Mouse (Mus musculus): Measurements from ENCODE around the gene Ccnf. TPM values are rescaled to one million over a fixed set of nuclear protein-coding genes. Genes with fewer than 3 reads are reported as not detected.

Gene Ccnf
- total and polyA plus RNA-seq, 2 experiments from 2014 or later = 7.1 to 10.2 TPM

DNA sequence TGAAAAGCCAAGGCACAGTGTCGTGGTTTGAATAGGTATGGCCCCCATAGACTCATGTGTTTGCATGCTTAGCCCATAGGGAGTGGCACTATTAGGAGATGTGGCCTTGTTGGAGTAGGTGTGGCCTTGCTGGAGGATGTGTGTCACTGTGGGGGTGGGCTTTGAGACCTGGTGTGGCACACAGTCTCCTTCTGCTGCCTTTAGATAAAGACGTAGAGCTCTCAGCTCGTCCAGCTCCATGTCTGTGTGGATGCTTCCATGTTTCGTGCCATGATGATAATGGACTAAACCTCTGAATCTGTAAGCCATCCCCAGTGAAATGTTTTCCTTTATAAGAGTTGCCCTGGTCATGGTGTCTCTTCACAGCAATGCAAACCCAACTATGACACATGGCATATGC, 28.6 kb upstream of the Ccnf start:
- no peak overlapping the region for H3K27ac ChIP-seq
- no peak for TF ChIP-seq CTCF (IDR thresholded peaks at IDR 0.05; ENCODE audit: low read depth)
- no peak overlapping the region for H3K9ac ChIP-seq (replicated peaks; ENCODE audit: low read length)
- no peaks in the 10 kb centered on the region for H3K9me3 ChIP-seq (ENCODE audit: low read length)
- WGBS = 89% methylated on average over 4 of the region's 4 CpGs
- no peaks in the 10 kb centered on the region for H3K36me3 ChIP-seq (ENCODE audit: insufficient read depth, low read length)
- H3K4me1 ChIP-seq (ENCODE audit: insufficient read depth, low read length) = no peaks in the 10 kb centered on the region
- no peak overlapping the region for H3K4me2 ChIP-seq (ENCODE audit: low read depth, low read length)
- ATAC-seq = no peak
- no peak overlapping the region for H3K4me3 ChIP-seq (ENCODE audit: low read length)
- no peaks in the 10 kb centered on the region for H3K27me3 ChIP-seq (ENCODE audit: insufficient read depth, low read length)
- DNase-seq (ENCODE audit: low spot score) = no peak

DNA sequence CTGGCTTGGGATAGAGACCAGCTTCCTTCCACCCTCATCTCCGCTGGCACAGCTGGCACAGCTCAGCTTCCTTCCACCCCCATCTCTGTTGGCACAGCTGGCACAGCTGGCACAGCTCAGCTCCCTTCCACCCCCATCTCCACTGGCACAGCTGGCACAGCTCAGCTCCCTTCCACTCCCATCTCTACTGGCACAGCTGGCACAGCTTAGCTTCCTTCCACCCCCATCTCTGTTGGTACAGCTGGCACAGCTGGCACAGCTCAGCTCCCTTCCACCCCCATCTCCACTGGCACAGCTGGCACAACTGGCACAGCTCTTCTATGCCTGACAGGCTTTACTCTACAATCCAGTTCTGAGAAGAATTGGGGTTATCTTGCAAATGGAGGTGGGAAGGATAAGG, 15.8 kb upstream of the Ccnf start:
- Histone ChIP-seq H3K9me3 (ENCODE audit: low read length) (0 out of 2 replicates have a peak, but pooled peaks cover 2% of the 10 kb centered on the region), H3K4me1 (ENCODE audit: insufficient read depth, low read length) (no peaks in the 10 kb centered on the region), H3K27ac (no peak overlapping the region), H3K4me2 (ENCODE audit: low read depth, low read length) (no peak overlapping the region), H3K9ac (replicated peaks; ENCODE audit: low read length) (no peak overlapping the region), H3K36me3 (ENCODE audit: insufficient read depth, low read length) (no peaks in the 10 kb centered on the region), H3K4me3 (ENCODE audit: low read length) (no peak overlapping the region), H3K27me3 (ENCODE audit: insufficient read depth, low read length) (no peaks in the 10 kb centered on the region)
- 95% methylated on average over 1 of the region's 1 CpGs for WGBS
- no peak for TF ChIP-seq CTCF (IDR thresholded peaks at IDR 0.05; ENCODE audit: low read depth)
- ATAC-seq (no peak), DNase-seq (ENCODE audit: low spot score) (no peak)

- Histone ChIP-seq H3K4me2 (ENCODE audit: low read depth, low read length) (no peak overlapping the region), H3K9me3 (ENCODE audit: low read length) (no peaks in the 10 kb centered on the region), H3K4me3 (ENCODE audit: low read length) (no peak overlapping the region), H3K27ac (no peak overlapping the region), H3K4me1 (ENCODE audit: insufficient read depth, low read length) (no peaks in the 10 kb centered on the region), H3K27me3 (ENCODE audit: insufficient read depth, low read length) (no peaks in the 10 kb centered on the region), H3K36me3 (ENCODE audit: insufficient read depth, low read length) (no peaks in the 10 kb centered on the region), H3K9ac (replicated peaks; ENCODE audit: low read length) (no peak overlapping the region)
- no peak for TF ChIP-seq CTCF (IDR thresholded peaks at IDR 0.05; ENCODE audit: low read depth)
- DNase-seq (ENCODE audit: low spot score) (no peak), ATAC-seq (no peak)
- WGBS = 64% methylated on average over 2 of the region's 2 CpGs
These were observed 13.5 kb upstream of the Ccnf start for GRCm38 (mm10) chr17:24264766-24265165.

GRCm38 (mm10) chr17:24260516-24260915, 9.2 kb upstream of the Ccnf start:
- H3K4me3 ChIP-seq (ENCODE audit: low read length) = no peak overlapping the region
- WGBS = 72% methylated on average over 4 of the region's 4 CpGs
- H3K4me2 ChIP-seq (ENCODE audit: low read depth, low read length) = no peak overlapping the region
- DNase-seq (ENCODE audit: low spot score) (no peak), ATAC-seq (no peak)
- H3K27me3 ChIP-seq (ENCODE audit: insufficient read depth, low read length) = no peaks in the 10 kb centered on the region
- no peak overlapping the region for H3K27ac ChIP-seq
- H3K9ac ChIP-seq (replicated peaks; ENCODE audit: low read length) = no peak overlapping the region
- H3K9me3 ChIP-seq (ENCODE audit: low read length) = no peaks in the 10 kb centered on the region
- H3K36me3 ChIP-seq (ENCODE audit: insufficient read depth, low read length) = no peaks in the 10 kb centered on the region
- H3K4me1 ChIP-seq (ENCODE audit: insufficient read depth, low read length) = no peaks in the 10 kb centered on the region
- no peak for TF ChIP-seq CTCF (IDR thresholded peaks at IDR 0.05; ENCODE audit: low read depth)

- H3K27ac ChIP-seq = no peak overlapping the region
- 74% methylated on average over 5 of the region's 5 CpGs for WGBS
- no peaks in the 10 kb centered on the region for H3K9me3 ChIP-seq (ENCODE audit: low read length)
- no peak overlapping the region for H3K4me2 ChIP-seq (ENCODE audit: low read depth, low read length)
- DNase-seq (ENCODE audit: low spot score) (no peak), ATAC-seq (no peak)
- no peaks in the 10 kb centered on the region for H3K4me1 ChIP-seq (ENCODE audit: insufficient read depth, low read length)
- no peak overlapping the region for H3K9ac ChIP-seq (replicated peaks; ENCODE audit: low read length)
- no peak for TF ChIP-seq CTCF (IDR thresholded peaks at IDR 0.05; ENCODE audit: low read depth)
- no peaks in the 10 kb centered on the region for H3K36me3 ChIP-seq (ENCODE audit: insufficient read depth, low read length)
- no peak overlapping the region for H3K4me3 ChIP-seq (ENCODE audit: low read length)
- no peaks in the 10 kb centered on the region for H3K27me3 ChIP-seq (ENCODE audit: insufficient read depth, low read length)
These were observed 8.4 kb upstream of the Ccnf start for GRCm38 (mm10) chr17:24259702-24260101.

- H3K4me3 ChIP-seq (ENCODE audit: low read length) = no peak overlapping the region
- no peak for TF ChIP-seq CTCF (IDR thresholded peaks at IDR 0.05; ENCODE audit: low read depth)
- ATAC-seq (no peak), DNase-seq (ENCODE audit: low spot score) (no peak)
- H3K9ac ChIP-seq (replicated peaks; ENCODE audit: low read length) = no peak overlapping the region
- H3K36me3 ChIP-seq (ENCODE audit: insufficient read depth, low read length) = no peaks in the 10 kb centered on the region
- H3K27ac ChIP-seq = no peak overlapping the region
- WGBS = 68% methylated on average over 4 of the region's 4 CpGs
- H3K9me3 ChIP-seq (ENCODE audit: low read length) = no peaks in the 10 kb centered on the region
- no peaks in the 10 kb centered on the region for H3K4me1 ChIP-seq (ENCODE audit: insufficient read depth, low read length)
- no peaks in the 10 kb centered on the region for H3K27me3 ChIP-seq (ENCODE audit: insufficient read depth, low read length)
- H3K4me2 ChIP-seq (ENCODE audit: low read depth, low read length) = no peak overlapping the region
These were observed 7.7 kb upstream of the Ccnf start for GRCm38 (mm10) chr17:24258981-24259380.

GRCm38 (mm10) chr17:24252329-24252728, 1.0 kb upstream of the Ccnf start:
- no peak for TF ChIP-seq CTCF (IDR thresholded peaks at IDR 0.05; ENCODE audit: low read depth)
- ATAC-seq = no peak
- WGBS = 99% methylated on average over 2 of the region's 2 CpGs
- Histone ChIP-seq H3K9ac (replicated peaks; ENCODE audit: low read length) (no peak overlapping the region), H3K4me1 (ENCODE audit: insufficient read depth, low read length) (peaks cover 6% of the 10 kb centered on the region; the same call in 1 of the 2 replicates), H3K27me3 (ENCODE audit: insufficient read depth, low read length) (no peaks in the 10 kb centered on the region), H3K9me3 (ENCODE audit: low read length) (no peaks in the 10 kb centered on the region), H3K4me2 (ENCODE audit: low read depth, low read length) (no peak overlapping the region; the same call in 1 of the 2 replicates), H3K4me3 (ENCODE audit: low read length) (no peak overlapping the region), H3K36me3 (ENCODE audit: insufficient read depth, low read length) (0 out of 2 replicates have a peak, but pooled peaks cover 5% of the 10 kb centered on the region), H3K27ac (no peak overlapping the region)
- DNase-seq (ENCODE audit: low spot score) = no peak

Data from hindbrain, postnatal 0 days (tissue).